Mouse (Mus musculus) MEL (cell line): ENCODE data around the gene Golm1. TPM values are rescaled to one million over a fixed set of nuclear protein-coding genes. Genes with fewer than 3 reads are reported as not detected.
"Not testable (repeated sequence)": the region's sequence is repeated elsewhere in the genome, so short reads cannot be mapped to it uniquely, and the experiment has no call there.

Experiments used
- DNase-seq: peaks from one replicate; pipeline ENCODE4 v3.0.0; 2011; ENCODE audit warnings: low read depth, low spot score
- H3K27ac ChIP-seq: 2 replicates; pipeline ENCODE4 v1.5.1; 2012; ENCODE audit warnings: low read depth, mild to moderate bottlenecking, control low read depth, low read length, moderate library complexity; ENCODE audit not compliant: control insufficient read depth
- H3K27me3 ChIP-seq, 2 experiments: fragments of 150-350 bp in 1 of 2; sonication (generic) in 1 of 2; 2 replicates each; pipeline ENCODE4 v1.6.1; 2012; ENCODE audit warnings: low read length in 2 of 2, mild to moderate bottlenecking in 2 of 2, improper control_type of control experiment in 1 of 2, moderate library complexity in 1 of 2; ENCODE audit not compliant: insufficient read depth in 2 of 2, control insufficient read depth in 1 of 2
- H3K36me3 ChIP-seq, 2 experiments: 2 replicates each; pipeline ENCODE4 v1.6.1; 2012 to 2014; ENCODE audit warnings: low read length in 2 of 2, improper control_type of control experiment in 1 of 2, inconsistent platforms in 1 of 2, mild to moderate bottlenecking in 1 of 2; ENCODE audit not compliant: insufficient read depth in 2 of 2, control insufficient read depth in 1 of 2
- H3K4me1 ChIP-seq, 2 experiments: fragments of 150-350 bp in 1 of 2; sonication (generic) in 1 of 2; 2 replicates each; pipeline ENCODE4 v1.6.1; 2012; ENCODE audit warnings: low read length in 2 of 2, improper control_type of control experiment in 1 of 2, mild to moderate bottlenecking in 1 of 2; ENCODE audit not compliant: insufficient read depth in 2 of 2, control insufficient read depth in 1 of 2
- H3K4me3 ChIP-seq, 2 experiments: fragments of 150-350 bp in 1 of 2; sonication (generic) in 1 of 2; 2 replicates each; pipeline ENCODE4 v1.5.1; 2012; ENCODE audit warnings: low read depth in 2 of 2, low read length in 2 of 2, mild to moderate bottlenecking in 2 of 2, moderate library complexity in 2 of 2, control low read depth in 1 of 2, improper control_type of control experiment in 1 of 2; ENCODE audit not compliant: control insufficient read depth in 1 of 2, insufficient read depth in 1 of 2
- H3K79me2 ChIP-seq: 2 replicates; pipeline ENCODE4 v1.6.1; 2012; ENCODE audit warnings: mild to moderate bottlenecking, low read length, moderate library complexity; ENCODE audit not compliant: control insufficient read depth, poor library complexity, insufficient read depth
- H3K9ac ChIP-seq: 2 replicates; pipeline ENCODE4 v1.6.1; 2012; ENCODE audit warnings: low read depth, mild to moderate bottlenecking, control low read depth, low read length, moderate library complexity; ENCODE audit not compliant: control insufficient read depth, poor library complexity, severe bottlenecking
- H3K9me3 ChIP-seq: fragments of 150-350 bp; sonication (generic); replicated peaks from 2 replicates; pipeline ENCODE4 v1.6.1; 2012; ENCODE audit warnings: mild to moderate bottlenecking, low read length, improper control_type of control experiment, moderate library complexity; ENCODE audit not compliant: insufficient read depth
- CHD1 ChIP-seq: IDR thresholded peaks from 2 replicates; pipeline ENCODE4 v1.6.1; 2012; ENCODE audit warnings: low read depth, mild to moderate bottlenecking, inconsistent platforms, low read length, improper control_type of control experiment
- E2F4 ChIP-seq: IDR thresholded peaks from 2 replicates; pipeline ENCODE4 v1.6.1; 2011; ENCODE audit warnings: low read depth, low read length, improper control_type of control experiment, borderline replicate concordance
- EP300 ChIP-seq, 2 experiments: IDR thresholded peaks; 2 replicates each; pipeline ENCODE4 v1.6.1; 2011; ENCODE audit warnings: improper control_type of control experiment in 2 of 2, low read length in 2 of 2, low read depth in 1 of 2, mild to moderate bottlenecking in 1 of 2
- GATA1 ChIP-seq: IDR thresholded peaks from 2 replicates; pipeline ENCODE4 v1.6.1; 2011; ENCODE audit warnings: low read depth, low read length, improper control_type of control experiment
- MYC ChIP-seq: IDR thresholded peaks from 2 replicates; pipeline ENCODE4 v1.6.1; 2011; ENCODE audit warnings: low read depth, mild to moderate bottlenecking, low read length, improper control_type of control experiment, moderate library complexity
- NELFE ChIP-seq: IDR thresholded peaks from 2 replicates; pipeline ENCODE4 v1.6.1; 2011; ENCODE audit warnings: low read depth, low read length, improper control_type of control experiment
- POLR2AphosphoS2 ChIP-seq: IDR thresholded peaks from 2 replicates; pipeline ENCODE4 v1.6.1; 2011; ENCODE audit warnings: low read length, improper control_type of control experiment
- POLR2AphosphoS5 ChIP-seq: IDR thresholded peaks from 2 replicates; pipeline ENCODE4 v1.6.1; 2012; ENCODE audit warnings: low read depth, borderline replicate concordance, mild to moderate bottlenecking, inconsistent platforms, low read length, moderate library complexity, mixed read lengths
- RAD21 ChIP-seq: IDR thresholded peaks from 2 replicates; pipeline ENCODE4 v1.6.1; 2011; ENCODE audit warnings: mild to moderate bottlenecking, low read depth, low read length, improper control_type of control experiment
- TAL1 ChIP-seq: IDR thresholded peaks from 2 replicates; pipeline ENCODE4 v1.6.1; 2012; ENCODE audit warnings: mild to moderate bottlenecking, inconsistent platforms, low read length, moderate library complexity, mixed read lengths
- USF2 ChIP-seq, 2 experiments: IDR thresholded peaks; 2 replicates each; pipeline ENCODE4 v1.6.1; 2011 to 2012; ENCODE audit warnings: improper control_type of control experiment in 2 of 2, low read length in 2 of 2, borderline replicate concordance in 1 of 2, inconsistent platforms in 1 of 2, low read depth in 1 of 2, mild to moderate bottlenecking in 1 of 2; ENCODE audit not compliant: insufficient read depth in 1 of 2
- ZKSCAN1 ChIP-seq: IDR thresholded peaks from 2 replicates; pipeline ENCODE4 v1.6.1; 2012; ENCODE audit warnings: low read depth, mild to moderate bottlenecking, inconsistent platforms, low read length, improper control_type of control experiment, moderate library complexity
- polyA plus RNA-seq, 2 experiments: library from polyadenylated mRNA; stranded (reverse) in 1 of 2; unstranded in 1 of 2; fragments of >175 nt in 1 of 2; fragments of >200 nt in 1 of 2; gene quantifications; 2 replicates each; pipeline versions ENCODE4 v1.2.1 to v1.2.4; 2012; ENCODE audit warnings: low replicate concordance in 2 of 2, low read depth in 1 of 2; ENCODE audit not compliant: insufficient read length in 2 of 2, insufficient read depth in 1 of 2, missing spikeins in 1 of 2
- total RNA-seq: library from RNA; depleted of rRNA; stranded (reverse); fragments of 300-350 nt; gene quantifications from 2 replicates; pipeline ENCODE4 v1.2.3, GENCODE M21; 2012

The Golm1 gene
- total and polyA plus RNA-seq, 3 experiments: 22.1 to 26.8 TPM; not detected in 1

DNA sequence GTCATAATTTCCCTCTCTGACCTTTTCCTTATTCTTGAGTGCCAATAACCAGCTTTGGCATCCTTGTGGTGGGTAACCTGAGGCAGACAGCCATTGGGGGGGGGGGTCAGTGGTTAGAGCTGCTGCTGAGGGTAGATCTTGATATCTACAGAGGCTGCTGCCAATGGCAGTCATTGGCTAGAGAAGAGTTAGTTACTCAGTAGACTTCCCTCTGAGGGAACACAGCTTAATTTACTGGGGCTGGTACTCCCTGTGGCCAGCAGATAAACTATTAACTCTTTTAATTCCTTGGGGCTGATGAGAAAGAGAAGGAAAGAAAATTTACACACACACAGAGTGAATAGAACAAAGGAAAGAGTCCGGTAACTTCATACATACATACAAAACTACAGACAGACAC, 43.9 kb upstream of the Golm1 start:
- Histone ChIP-seq H3K4me1 (peaks cover 0 to 6% of the 10 kb centered on the region in 2 experiments; a peak in 3 of 4 replicates), H3K9ac (no peak overlapping the region), H3K9me3 (no peaks in the 10 kb centered on the region), H3K27ac (no peak overlapping the region), H3K79me2 (no peaks in the 10 kb centered on the region), H3K27me3 (peaks cover 0 to 2% of the 10 kb centered on the region in 2 experiments; a peak in 1 of 4 replicates), H3K4me3 (no peak overlapping the region), H3K36me3 (peaks cover 0 to 4% of the 10 kb centered on the region in 2 experiments; a peak in 2 of 4 replicates)
- TF ChIP-seq POLR2AphosphoS2 (no peak), GATA1 (peak; percentile 55), CHD1 (no peak), EP300 (IDR thresholded peaks at IDR 0.05; ENCODE audit: low read depth in 1 of 2, low read length in 2 of 2) (peak; percentile 49 to 51), E2F4 (no peak), TAL1 (peak; percentile 11; the same call in 1 of the 2 replicates), NELFE (no peak), ZKSCAN1 (no peak), RAD21 (no peak), USF2 (IDR thresholded peaks at IDR 0.05; ENCODE audit: borderline replicate concordance in 1 of 2, insufficient read depth in 1 of 2, low read depth in 1 of 2, low read length in 2 of 2) (no peak)
- peak; percentile 51 for DNase-seq

GRCm38 (mm10) chr13:59718857-59719440, 43.3 kb upstream of the Golm1 start:
- H3K9me3 ChIP-seq, H3K9ac ChIP-seq, H3K27ac ChIP-seq, H3K4me3 ChIP-seq, H3K79me2 ChIP-seq, H3K4me1 ChIP-seq, DNase-seq, H3K36me3 ChIP-seq, H3K27me3 ChIP-seq: not testable (repeated sequence)

DNA sequence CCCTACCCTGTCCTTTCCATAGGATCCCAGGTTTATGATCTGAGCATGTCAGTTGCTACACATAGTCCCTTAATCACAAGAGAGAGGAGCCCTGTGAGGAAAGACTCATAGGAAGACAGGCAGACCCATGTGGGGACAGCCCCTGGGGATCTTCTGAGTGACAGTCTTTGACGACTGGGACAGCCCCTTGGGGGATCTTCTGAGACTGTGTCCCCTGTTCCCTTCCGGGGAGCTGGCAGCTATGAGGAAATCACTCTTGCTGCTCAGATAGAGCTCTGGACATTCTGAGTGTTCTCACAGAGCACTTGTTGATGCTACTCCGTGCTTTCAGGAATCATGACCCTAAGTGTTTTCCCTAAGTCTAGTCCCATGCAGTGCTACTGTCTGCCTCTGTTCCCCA, 38.1 kb upstream of the Golm1 start:
- TF ChIP-seq CHD1 (no peak), MYC (no peak), POLR2AphosphoS5 (no peak)
- Histone ChIP-seq H3K27ac (no peak overlapping the region), H3K27me3 (peaks cover 2 to 8% of the 10 kb centered on the region in 2 experiments; a peak in 3 of 4 replicates), H3K79me2 (no peaks in the 10 kb centered on the region), H3K4me1 (no peaks in the 10 kb centered on the region), H3K4me3 (no peak overlapping the region), H3K9me3 (no peaks in the 10 kb centered on the region), H3K36me3 (no peaks in the 10 kb centered on the region), H3K9ac (no peak overlapping the region)
- DNase-seq: no peak

DNA sequence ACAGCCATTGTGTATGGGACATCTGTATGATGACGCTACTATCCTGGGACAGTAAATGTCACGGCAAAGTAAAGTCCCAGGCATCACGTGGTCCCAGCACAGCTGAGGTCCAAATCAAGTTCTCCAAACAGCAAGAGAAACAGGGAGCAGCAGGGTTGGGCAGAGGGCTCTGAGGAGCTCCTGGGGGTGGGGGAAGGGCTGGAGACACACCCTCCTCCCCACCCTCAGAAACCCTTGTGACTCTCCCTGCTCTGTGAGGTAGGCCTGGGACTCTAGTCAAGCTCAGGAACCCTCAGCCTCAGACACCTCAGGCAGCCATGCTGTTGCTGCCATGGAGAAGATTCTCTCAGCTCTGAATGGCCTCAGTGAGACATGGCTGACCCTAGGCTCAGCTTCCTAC, 36.4 kb upstream of the Golm1 start, which contains the start of gene Spata31d1b:
Gene Spata31d1b, plus strand, starts transcription at position 301 of the 400 bp plus-strand sequence.
- not testable (repeated sequence) for H3K27me3 ChIP-seq, H3K4me3 ChIP-seq, H3K9ac ChIP-seq, DNase-seq, H3K27ac ChIP-seq, H3K9me3 ChIP-seq, H3K36me3 ChIP-seq, H3K4me1 ChIP-seq, H3K79me2 ChIP-seq
